Mouse (Mus musculus) B cell, adult 67 days (primary cell): ENCODE data around the gene Vipr1. TPM values are rescaled to one million over a fixed set of nuclear protein-coding genes. Genes with fewer than 3 reads are reported as not detected.

Experiments used
- total RNA-seq, 2 experiments: library from RNA; stranded (reverse); gene quantifications; 4 replicates each; pipeline ENCODE4 v1.2.4; 2023

The Vipr1 gene
- 1 to 10 TPM in 1 of 2 experiments, not detected in 1; 2.8 TPM for total RNA-seq

DNA sequence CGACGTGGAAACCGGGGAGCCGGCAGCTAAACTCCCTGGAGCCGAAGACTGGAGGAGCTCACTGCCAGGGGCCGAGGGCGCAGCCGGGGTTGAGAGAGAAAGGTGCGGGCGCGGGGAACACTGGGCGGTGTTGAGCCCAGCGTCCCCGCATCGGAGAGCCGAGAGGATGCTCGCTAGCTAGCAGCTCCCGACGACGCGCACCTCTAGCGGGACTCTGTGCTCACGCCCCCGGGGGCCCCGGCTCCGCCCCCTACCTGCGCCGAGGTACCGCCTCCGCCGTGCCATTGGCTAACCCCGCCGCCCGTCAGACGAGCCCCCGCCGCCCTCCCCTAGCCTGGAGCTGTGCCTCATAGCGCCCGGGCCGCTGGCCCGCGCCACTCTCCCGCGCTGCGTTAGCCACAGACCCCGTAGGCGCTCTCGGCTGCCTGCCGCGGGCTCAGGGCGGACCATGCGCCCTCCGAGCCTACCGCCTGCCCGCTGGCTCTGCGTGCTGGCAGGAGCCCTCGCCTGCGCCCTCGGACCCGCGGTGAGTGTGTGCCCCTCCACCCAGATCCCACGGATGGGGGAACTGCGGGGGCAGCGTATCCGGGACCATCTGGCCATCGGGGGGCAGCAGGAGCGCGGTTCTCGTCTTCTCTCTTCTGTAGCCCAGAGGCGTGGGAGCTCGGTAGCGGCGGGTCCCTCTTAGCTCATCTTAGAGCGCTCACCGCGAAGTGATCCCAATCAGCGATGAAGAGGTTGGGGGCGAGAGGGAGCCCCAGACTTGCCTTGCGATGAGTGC lies at the start of gene Vipr1:
TSS of gene Vipr1 (plus strand) at position 316 of the 781 bp plus-strand sequence.

DNA sequence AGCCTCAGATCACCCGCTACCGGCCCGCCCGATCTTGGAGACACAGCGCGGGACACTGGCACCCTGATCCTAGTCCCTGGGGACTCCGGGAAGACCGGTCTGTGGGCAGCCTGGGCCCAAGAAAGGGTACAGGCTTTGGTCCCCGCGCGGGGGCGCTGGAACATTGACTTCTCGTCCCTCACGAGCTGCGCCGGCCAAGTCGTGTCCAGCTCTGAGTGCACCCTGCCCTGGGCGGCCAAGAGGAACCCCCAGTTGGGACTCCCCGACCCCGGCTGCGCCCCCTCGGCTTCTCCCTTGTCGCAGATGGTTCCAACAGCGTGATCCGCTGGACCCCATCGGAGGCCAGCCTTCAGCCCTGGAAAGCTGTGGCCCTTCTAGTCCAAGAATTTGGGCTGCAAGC lies 515 bp upstream of the Vipr1 start, which contains the start of gene Lyzl4:
TSS of gene Lyzl4 (minus strand) at position 96 of the 400 bp plus-strand sequence.

GRCm38 (mm10) chr9:121704646-121705625 lies 62.4 kb downstream of the Vipr1 start, which contains the start of gene Sec22c:
Gene Sec22c (minus strand): TSS chr9:121705490.

DNA sequence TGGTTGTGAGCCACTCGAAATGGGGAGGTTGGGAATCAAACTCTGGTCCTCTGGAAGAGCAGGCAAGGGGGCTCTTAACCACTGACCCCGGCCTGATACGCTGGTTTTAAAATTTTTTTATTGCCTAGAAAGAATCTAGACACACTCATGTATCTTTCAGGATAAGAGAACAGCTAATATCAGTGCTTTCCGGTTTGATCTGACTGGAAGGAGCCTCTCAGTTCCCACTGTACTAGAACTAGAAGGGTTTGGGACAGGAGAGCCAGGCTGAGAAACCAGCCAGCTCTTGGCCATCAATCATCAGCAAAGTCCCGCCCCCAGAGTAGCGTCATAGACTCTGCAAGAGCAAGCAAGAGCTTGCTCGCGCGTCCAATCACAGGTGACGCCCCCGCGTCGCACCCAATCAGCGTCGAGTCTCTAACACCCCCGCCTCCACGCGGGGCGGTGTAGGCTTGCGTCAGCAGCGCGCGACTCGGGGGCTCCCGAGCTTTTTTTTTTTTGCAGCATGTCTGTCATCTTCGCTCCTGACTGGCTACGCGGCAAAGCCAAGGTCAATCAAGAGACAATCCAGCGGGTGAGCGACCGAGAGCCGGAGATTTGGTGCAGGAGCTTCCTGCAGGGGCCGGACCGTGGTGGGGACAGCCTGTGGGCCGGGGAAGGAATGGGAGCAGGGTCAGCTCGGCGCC lies 67.5 kb downstream of the Vipr1 start, which contains the start of gene Ss18l2:
TSS of gene Ss18l2 (plus strand) at position 432 of the 686 bp plus-strand sequence.

GRCm38 (mm10) chr9:121718792-121719318 lies 76.3 kb downstream of the Vipr1 start, which contains the start of gene Nktr:
Gene Nktr (plus strand): TSS chr9:121719169.

Other genes starting within 250 kb of the Vipr1 start
- gene Cck, start 147.0 kb upstream of the Vipr1 start, total RNA-seq: not detected
- gene Lyzl4, start 620 bp upstream of the Vipr1 start, total RNA-seq: not detected
- gene Sec22c, start 62.8 kb downstream of the Vipr1 start, total RNA-seq: 10 to 100 TPM; 23.5 to 25.5 TPM
- gene Ss18l2, start 67.6 kb downstream of the Vipr1 start, total RNA-seq: 10 to 100 TPM; 18.4 to 25.7 TPM
- 100 to 1,000 TPM; 252 to 254 TPM for gene Nktr, start 76.5 kb downstream of the Vipr1 start, total RNA-seq
- gene Zfp651, start 116.6 kb downstream of the Vipr1 start, total RNA-seq: under 1 TPM in 1 of 2 experiments, not detected in 1; 0.86 TPM
- not detected for gene Klhl40, start 134.9 kb downstream of the Vipr1 start, total RNA-seq
- gene Hhatl, start 149.8 kb downstream of the Vipr1 start, total RNA-seq: not detected
- not detected for gene Ccdc13, start 196.7 kb downstream of the Vipr1 start, total RNA-seq
- gene Higd1a, start 215.6 kb downstream of the Vipr1 start, total RNA-seq: 10 to 100 TPM; 31.2 to 36.9 TPM